Mouse (Mus musculus) embryonic facial prominence, embryonic 12.5 days (tissue): ENCODE results near the gene Wnt5b. TPM values are rescaled to one million over a fixed set of nuclear protein-coding genes. Genes with fewer than 3 reads are reported as not detected.
A peak's percentile ranks its signal among the peaks of the same experiment; 100 is the strongest.

Source experiments
- ATAC-seq: fragments of 200-750 bp; cut with Nextera tagmentation; 2 replicates; pipeline ENCODE4 v1.8.0; 2017; ENCODE audit not compliant: insufficient number of reproducible peaks, insufficient read depth, low FRiP score, low TSS enrichment
- H3K27ac ChIP-seq: fragments of 300-500 bp; sonication (generic); 2 replicates; pipeline ENCODE4 v1.5.1; 2016; ENCODE audit warnings: mild to moderate bottlenecking
- H3K27me3 ChIP-seq: fragments of 300-500 bp; sonication (generic); 2 replicates; pipeline ENCODE4 v1.6.1; 2016; ENCODE audit warnings: mild to moderate bottlenecking, moderate library complexity
- H3K36me3 ChIP-seq: fragments of 300-500 bp; sonication (generic); 2 replicates; pipeline ENCODE4 v1.6.1; 2016; ENCODE audit warnings: mild to moderate bottlenecking
- H3K4me1 ChIP-seq: fragments of 300-500 bp; sonication (generic); 2 replicates; pipeline ENCODE4 v1.6.1; 2016
- H3K4me2 ChIP-seq: fragments of 300-500 bp; sonication (generic); replicated peaks from 2 replicates; pipeline ENCODE4 v1.6.1; 2016; ENCODE audit warnings: mild to moderate bottlenecking, moderate library complexity
- H3K4me3 ChIP-seq: fragments of 300-500 bp; sonication (generic); 2 replicates; pipeline ENCODE4 v1.5.1; 2016; ENCODE audit warnings: mild to moderate bottlenecking
- H3K9ac ChIP-seq: fragments of 300-500 bp; sonication (generic); 2 replicates; pipeline ENCODE4 v1.6.1; 2016; ENCODE audit warnings: mild to moderate bottlenecking, moderate library complexity
- H3K9me3 ChIP-seq: fragments of 300-500 bp; sonication (generic); 2 replicates; pipeline ENCODE4 v1.6.1; 2016; ENCODE audit warnings: mild to moderate bottlenecking, moderate library complexity
- WGBS: fragments of 180-500 bp; shearing (Covaris S2); methylation state at CpG from one replicate; pipeline ENCODE4 v1.1.7; 2016; 5-methylcytosine and 5-hydroxymethylcytosine counted together
- polyA plus RNA-seq: library from polyadenylated mRNA; unstranded; fragments of >200 nt; fragmentation: Nextera tagmentation; extraction: Ambion mirVana; gene quantifications from 2 replicates; pipeline ENCODE4 v1.2.1, GENCODE M21; 2016

The Wnt5b gene
- polyA plus RNA-seq, 1 experiment from 2014 or later: 20.0 TPM

DNA sequence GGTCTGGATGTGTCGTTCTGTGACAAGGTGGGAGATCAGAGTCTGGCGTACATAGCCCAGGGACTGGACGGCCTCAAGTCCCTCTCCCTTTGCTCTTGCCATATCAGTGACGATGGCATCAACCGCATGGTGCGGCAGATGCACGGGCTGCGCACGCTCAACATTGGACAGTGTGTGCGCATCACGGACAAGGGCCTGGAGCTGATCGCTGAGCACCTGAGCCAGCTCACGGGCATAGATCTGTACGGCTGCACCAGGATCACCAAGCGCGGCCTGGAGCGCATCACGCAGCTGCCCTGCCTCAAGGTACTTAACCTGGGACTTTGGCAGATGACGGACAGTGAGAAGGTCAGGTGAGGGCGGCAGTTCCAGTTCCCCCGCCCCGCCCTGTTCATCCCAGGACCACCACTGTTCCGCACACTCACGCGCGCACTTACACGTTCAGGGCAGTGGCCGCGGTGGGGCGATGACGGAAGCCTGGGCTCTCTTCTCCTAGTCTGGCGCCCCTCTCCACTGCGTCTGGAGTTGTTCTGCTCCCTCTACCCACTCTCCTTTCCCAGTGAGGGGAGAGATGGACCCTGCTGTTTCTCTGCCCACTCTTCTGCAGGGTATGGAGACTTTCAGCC is 63.3 kb downstream of the Wnt5b start:
- Histone ChIP-seq H3K27ac (peak overlapping the region; percentile 41; the same call in 1 of the 2 replicates), H3K4me1 (peaks cover 55% of the 10 kb centered on the region), H3K4me2 (peak overlapping the region; percentile 100), H3K36me3 (peaks cover 18% of the 10 kb centered on the region), H3K4me3 (peak overlapping the region; percentile 87), H3K9ac (peak overlapping the region; percentile 80), H3K27me3 (no peaks in the 10 kb centered on the region), H3K9me3 (no peaks in the 10 kb centered on the region)
- WGBS: under 1% methylated on average over 33 of the region's 33 CpGs
- no peak; the same call in 1 of the 2 replicates for ATAC-seq

DNA sequence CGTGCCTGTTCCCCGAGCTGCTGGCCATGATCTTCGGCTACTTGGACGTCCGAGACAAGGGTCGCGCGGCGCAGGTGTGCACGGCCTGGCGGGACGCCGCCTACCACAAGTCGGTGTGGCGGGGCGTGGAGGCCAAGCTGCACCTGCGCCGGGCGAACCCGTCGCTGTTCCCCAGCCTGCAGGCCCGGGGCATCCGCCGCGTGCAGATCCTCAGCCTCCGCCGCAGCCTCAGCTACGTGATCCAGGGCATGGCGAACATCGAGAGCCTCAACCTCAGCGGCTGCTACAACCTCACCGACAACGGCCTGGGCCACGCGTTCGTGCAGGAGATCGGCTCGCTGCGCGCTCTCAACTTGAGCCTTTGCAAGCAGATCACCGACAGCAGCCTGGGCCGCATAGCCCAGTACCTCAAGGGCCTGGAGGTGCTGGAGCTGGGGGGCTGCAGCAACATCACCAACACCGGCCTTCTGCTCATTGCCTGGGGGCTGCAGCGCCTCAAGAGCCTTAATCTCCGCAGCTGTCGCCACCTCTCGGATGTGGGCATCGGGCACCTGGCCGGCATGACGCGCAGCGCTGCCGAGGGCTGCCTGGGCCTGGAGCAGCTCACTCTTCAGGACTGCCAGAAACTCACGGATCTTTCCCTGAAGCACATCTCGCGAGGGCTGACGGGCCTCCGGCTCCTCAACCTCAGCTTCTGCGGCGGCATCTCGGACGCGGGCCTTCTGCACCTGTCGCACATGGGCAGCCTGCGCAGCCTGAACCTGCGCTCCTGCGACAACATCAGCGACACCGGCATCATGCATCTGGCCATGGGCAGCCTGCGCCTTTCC is 64.1 kb downstream of the Wnt5b start:
- Histone ChIP-seq H3K4me2 (peak overlapping the region; percentile 100), H3K27me3 (no peaks in the 10 kb centered on the region), H3K36me3 (peaks cover 18% of the 10 kb centered on the region), H3K27ac (peak overlapping the region; percentile 97), H3K9ac (peak overlapping the region; percentile 80), H3K9me3 (no peaks in the 10 kb centered on the region), H3K4me1 (peaks cover 51% of the 10 kb centered on the region), H3K4me3 (peak overlapping the region; percentile 87)
- under 1% methylated on average over 70 of the region's 70 CpGs for WGBS
- ATAC-seq: no peak; the same call in 1 of the 2 replicates

DNA sequence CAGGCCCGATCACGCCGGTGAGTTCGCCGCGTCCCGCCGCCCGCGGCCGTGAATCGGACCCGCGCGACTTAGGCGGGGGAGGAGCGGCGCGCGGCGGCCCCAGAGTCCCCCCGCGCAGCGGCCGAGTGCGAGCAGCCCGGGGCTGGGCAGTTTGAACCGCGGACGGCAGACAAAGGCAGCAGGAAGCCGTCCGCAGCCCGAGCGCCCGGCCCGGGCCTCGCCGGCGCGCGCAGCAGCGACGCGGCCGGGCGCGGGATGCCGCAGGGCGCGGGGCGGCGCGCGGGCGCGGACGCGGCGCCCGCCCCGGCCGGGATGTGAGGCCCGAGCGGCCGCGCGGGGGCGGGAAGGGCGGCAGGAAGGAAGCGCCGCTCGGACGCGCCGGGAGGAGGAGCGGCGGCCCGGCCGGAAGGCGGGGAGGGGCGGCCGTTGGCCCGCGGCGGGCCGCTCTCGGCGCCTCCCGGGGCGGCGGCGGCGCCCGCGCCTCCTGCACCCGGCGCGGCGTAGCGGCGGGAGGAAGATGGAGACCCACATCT is 64.7 kb downstream of the Wnt5b start, which contains the start of gene Fbxl14:
Fbxl14 (plus strand) TSS at position 326 of the 533 bp plus-strand sequence.
- peak within 1 kb of the TSS; percentile 80 for H3K9ac ChIP-seq
- peak within 1 kb of the TSS; percentile 97 for H3K27ac ChIP-seq
- peak within 1 kb of the TSS; percentile 100 for H3K4me2 ChIP-seq
- H3K4me3 ChIP-seq: peak within 1 kb of the TSS; percentile 87
- peak; percentile 75 for ATAC-seq
- no peaks in the 10 kb centered on the region for H3K27me3 ChIP-seq
- no peaks in the 10 kb centered on the region for H3K9me3 ChIP-seq
- H3K4me1 ChIP-seq: peaks cover 47% of the 10 kb centered on the region
- H3K36me3 ChIP-seq: peaks cover 14% of the 10 kb centered on the region
- whole genome bisulfite sequencing: under 1% methylated on average over 60 of the region's 101 CpGs

DNA sequence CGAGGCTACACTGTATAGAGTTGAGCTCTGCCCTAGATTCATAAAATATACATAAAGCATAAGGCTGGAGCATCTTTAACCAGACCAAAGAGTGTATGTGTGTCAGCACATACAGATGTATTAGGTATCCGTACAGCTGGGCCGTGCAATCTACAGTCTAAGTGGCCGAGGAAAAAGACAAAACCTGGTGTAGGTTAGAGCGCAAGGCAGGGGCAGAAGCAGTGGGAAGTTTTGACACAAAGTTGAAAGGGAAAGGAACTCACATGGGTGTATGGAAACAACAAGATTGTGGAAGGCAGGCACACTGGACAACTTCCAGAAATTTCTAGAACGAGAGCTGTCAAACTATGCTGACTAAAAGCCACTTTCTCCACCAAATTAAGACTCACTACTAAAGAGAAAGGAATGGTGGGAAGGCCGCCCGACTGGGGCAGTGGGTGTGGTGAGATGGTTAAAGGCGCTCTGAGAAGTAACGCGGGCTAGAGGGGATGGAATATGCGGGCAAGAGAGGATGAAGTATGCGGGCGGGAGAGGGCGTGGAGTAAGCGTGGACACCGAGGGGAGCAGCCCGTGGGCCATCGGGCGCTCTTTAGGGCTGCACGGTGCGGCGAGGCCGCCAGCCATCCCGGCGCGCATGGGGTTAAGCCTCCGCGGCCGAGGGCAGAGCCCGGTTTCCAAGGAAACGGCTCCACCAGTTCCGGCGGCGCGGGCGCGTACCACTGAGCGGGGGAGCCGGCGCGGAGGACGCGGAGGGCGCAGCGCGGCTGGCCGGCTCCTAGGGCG is 65.4 kb downstream of the Wnt5b start:
- no peaks in the 10 kb centered on the region for H3K9me3 ChIP-seq
- peak overlapping the region; percentile 97 for H3K27ac ChIP-seq
- peaks cover 42% of the 10 kb centered on the region for H3K4me1 ChIP-seq
- H3K4me3 ChIP-seq: peak overlapping the region; percentile 87
- ATAC-seq: peak; percentile 89
- H3K9ac ChIP-seq: peak overlapping the region; percentile 80
- H3K36me3 ChIP-seq: peaks cover 10% of the 10 kb centered on the region; the same call in 1 of the 2 replicates
- WGBS: 1% methylated on average over 49 of the region's 49 CpGs
- no peaks in the 10 kb centered on the region for H3K27me3 ChIP-seq
- H3K4me2 ChIP-seq: peak overlapping the region; percentile 54

DNA sequence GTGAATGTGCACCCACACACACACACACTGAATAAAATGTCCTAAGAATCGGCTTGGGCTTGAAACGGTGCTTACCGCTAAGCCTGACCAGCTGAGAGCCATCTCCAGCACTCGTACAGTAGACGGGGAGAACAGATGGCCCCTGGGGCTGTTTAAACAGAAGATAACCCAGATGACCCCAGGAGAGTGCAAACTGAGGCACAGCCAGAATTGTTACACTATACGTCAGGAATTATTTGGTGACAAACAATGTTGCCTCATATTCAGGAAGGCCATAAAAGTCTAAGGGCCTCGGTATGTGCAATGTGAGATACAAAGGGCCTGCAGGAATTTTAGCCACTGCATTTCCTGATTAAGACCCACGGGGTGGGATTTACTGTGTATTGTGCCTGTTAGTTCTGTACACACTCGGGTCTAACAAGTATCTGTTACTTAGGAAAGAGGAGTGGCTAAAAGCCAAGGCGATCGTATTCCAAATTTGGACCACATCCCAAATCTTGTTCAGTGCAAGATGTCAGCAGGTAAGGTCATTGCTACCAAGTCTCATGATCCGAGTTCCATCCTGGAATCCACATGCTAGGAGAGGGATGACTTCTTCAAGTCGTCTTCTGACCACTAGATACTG is 66.3 kb downstream of the Wnt5b start:
- H3K4me1 ChIP-seq: peaks cover 34% of the 10 kb centered on the region
- H3K9me3 ChIP-seq: no peaks in the 10 kb centered on the region
- no peak overlapping the region for H3K4me3 ChIP-seq
- H3K36me3 ChIP-seq: 0 out of 2 replicates have a peak, but pooled peaks cover 6% of the 10 kb centered on the region
- H3K27ac ChIP-seq: peak overlapping the region; percentile 97
- H3K9ac ChIP-seq: 0 out of 2 replicates have a peak overlapping the region, but pooled peaks have one; percentile 12
- WGBS: 34% methylated on average over 13 of the region's 13 CpGs
- ATAC-seq: no peak
- H3K4me2 ChIP-seq: peak overlapping the region; percentile 54; the same call in 1 of the 2 replicates
- H3K27me3 ChIP-seq: no peaks in the 10 kb centered on the region

DNA sequence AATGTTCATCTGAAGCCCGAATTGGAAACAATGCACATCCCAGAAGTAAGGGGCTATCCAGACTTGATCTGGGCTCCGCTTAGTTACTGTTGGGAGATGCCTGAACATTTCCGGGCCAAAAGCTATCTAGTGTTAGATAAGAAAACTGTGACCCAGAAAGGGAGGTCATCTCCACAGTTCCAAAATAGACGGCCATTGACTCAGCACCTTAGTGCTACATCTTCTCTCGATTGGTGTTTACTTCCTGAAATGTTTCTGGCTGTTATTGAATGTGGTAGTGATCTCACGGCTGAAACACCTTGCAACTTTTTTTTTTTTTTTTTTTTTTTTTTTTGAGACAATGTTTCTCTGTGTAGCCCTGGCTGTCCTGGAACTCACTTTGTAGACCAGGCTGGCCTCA is 68.2 kb downstream of the Wnt5b start:
- Histone ChIP-seq H3K4me2 (no peak overlapping the region), H3K9ac (no peak overlapping the region), H3K4me1 (peaks cover 22% of the 10 kb centered on the region), H3K4me3 (no peak overlapping the region), H3K36me3 (0 out of 2 replicates have a peak, but pooled peaks cover 4% of the 10 kb centered on the region), H3K27me3 (no peaks in the 10 kb centered on the region), H3K9me3 (no peaks in the 10 kb centered on the region), H3K27ac (no peak overlapping the region)
- ATAC-seq: no peak
- 88% methylated on average over 6 of the region's 6 CpGs for WGBS

DNA sequence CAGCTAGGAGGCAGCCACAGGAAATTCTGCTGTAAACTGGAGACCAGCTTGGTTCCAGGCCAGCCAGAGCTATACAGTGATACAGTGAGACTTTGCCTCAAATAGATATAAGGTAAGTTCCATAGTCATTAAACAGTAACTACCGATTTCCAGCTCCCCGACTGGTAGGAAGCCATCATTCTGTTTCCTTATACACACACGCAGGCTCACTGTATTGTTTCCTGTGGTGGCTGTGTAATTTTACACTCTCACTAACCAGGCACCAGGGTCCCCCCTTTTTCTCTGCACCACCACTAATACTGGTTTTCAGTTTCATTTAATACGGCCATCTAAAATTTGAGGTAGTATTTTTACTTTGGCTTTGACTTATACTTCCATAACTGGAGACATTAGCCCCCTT is 70.2 kb downstream of the Wnt5b start:
- Histone ChIP-seq H3K4me2 (no peak overlapping the region), H3K36me3 (no peaks in the 10 kb centered on the region), H3K27me3 (no peaks in the 10 kb centered on the region), H3K9ac (no peak overlapping the region), H3K4me1 (peaks cover 16% of the 10 kb centered on the region), H3K27ac (no peak overlapping the region), H3K4me3 (no peak overlapping the region), H3K9me3 (no peaks in the 10 kb centered on the region)
- WGBS: 65% methylated on average over 4 of the region's 4 CpGs
- ATAC-seq: no peak

DNA sequence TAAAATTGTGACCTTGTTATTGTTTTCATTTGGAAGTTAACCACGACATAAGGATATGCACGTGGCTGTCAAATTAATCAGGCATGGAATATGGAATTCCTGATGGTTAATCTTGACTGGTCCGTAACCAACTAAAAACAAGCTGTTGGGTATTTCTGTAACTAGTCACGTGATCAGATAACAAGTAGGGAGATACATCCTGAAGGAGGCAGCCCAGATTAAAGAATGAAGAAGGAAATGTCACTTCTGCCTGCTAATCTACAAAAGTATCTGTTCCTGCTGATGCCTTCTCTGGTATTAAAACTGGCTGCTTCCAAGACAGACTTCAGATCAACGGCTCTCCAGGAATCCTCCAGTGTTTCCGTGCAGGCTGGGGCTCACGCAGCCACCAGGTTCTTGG is 70.7 kb downstream of the Wnt5b start:
- H3K9ac ChIP-seq: no peak overlapping the region
- no peak for ATAC-seq
- no peaks in the 10 kb centered on the region for H3K36me3 ChIP-seq
- no peak overlapping the region for H3K4me3 ChIP-seq
- WGBS: 76% methylated on average over 7 of the region's 7 CpGs
- no peak overlapping the region for H3K27ac ChIP-seq
- peaks cover 14% of the 10 kb centered on the region for H3K4me1 ChIP-seq
- no peak overlapping the region for H3K4me2 ChIP-seq
- no peaks in the 10 kb centered on the region for H3K9me3 ChIP-seq
- no peaks in the 10 kb centered on the region for H3K27me3 ChIP-seq

DNA sequence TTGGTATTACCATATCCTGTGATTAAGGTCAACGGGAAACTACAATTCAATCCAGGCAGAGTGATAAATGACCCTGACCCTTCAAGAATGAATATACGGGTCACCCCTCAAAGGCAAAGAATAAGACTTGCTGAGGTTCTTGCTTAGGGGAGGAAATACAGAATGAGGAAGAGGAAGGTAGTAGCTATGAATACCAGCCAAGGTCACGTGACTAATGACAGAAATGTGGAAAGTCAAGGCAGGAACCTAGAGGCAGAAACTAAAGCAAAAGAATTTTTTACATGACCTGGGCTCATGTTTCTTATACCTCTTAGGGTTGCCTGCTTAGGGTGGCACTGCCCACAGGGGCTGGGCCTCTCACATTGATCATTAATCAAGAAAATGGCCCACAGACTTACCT is 71.4 kb downstream of the Wnt5b start:
- no peak overlapping the region for H3K4me3 ChIP-seq
- no peak overlapping the region for H3K4me2 ChIP-seq
- no peak for ATAC-seq
- H3K27me3 ChIP-seq: no peaks in the 10 kb centered on the region
- WGBS: 76% methylated on average over 3 of the region's 3 CpGs
- no peaks in the 10 kb centered on the region for H3K36me3 ChIP-seq
- H3K27ac ChIP-seq: no peak overlapping the region
- no peak overlapping the region for H3K9ac ChIP-seq
- H3K4me1 ChIP-seq: peaks cover 7% of the 10 kb centered on the region
- no peaks in the 10 kb centered on the region for H3K9me3 ChIP-seq

DNA sequence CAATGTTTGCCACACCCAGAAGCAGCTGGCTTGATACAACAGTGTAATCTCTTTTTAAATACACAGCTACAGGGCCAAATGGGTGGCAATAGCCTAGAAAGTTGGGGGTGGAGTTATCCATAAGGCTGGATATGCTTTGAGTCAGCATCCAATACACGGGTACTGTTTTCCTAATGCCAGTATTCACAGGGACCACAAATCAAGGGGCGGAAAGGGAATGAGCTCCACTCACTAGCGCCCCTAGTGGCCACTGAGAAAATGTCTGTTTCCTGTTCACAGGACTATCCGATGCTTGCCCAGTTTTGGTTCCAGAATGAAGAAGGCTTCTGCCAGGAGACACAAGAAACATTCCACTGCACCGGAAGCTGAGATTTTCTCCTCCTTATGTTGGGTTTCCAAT is 72.0 kb downstream of the Wnt5b start:
- Histone ChIP-seq H3K4me1 (peaks cover 4% of the 10 kb centered on the region; the same call in 1 of the 2 replicates), H3K4me2 (no peak overlapping the region), H3K27me3 (no peaks in the 10 kb centered on the region), H3K36me3 (no peaks in the 10 kb centered on the region), H3K9me3 (no peaks in the 10 kb centered on the region), H3K9ac (no peak overlapping the region), H3K27ac (no peak overlapping the region), H3K4me3 (no peak overlapping the region)
- ATAC-seq: no peak
- WGBS: 36% methylated on average over 5 of the region's 5 CpGs

DNA sequence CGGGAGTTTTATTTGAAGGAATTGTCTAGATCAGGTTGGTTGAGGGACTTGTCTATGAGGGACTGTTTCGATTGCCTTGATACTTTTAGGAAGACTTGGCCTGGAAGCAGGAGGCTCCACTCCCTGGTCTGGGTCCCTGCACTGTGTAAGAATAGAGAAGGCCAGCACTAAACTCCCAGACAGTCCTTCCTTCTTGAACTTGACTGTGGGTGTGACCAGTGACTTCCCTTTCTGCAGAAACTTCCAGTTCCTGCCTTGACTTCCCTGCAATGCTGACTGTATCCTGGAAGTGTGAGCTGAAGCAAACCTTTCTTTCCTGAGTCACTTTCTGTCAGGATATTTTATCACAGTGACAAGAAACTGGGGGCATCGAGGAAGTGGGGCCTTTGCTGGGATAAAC is 73.4 kb downstream of the Wnt5b start:
- Histone ChIP-seq H3K4me2 (no peak overlapping the region), H3K4me3 (no peak overlapping the region), H3K27ac (no peak overlapping the region), H3K27me3 (no peaks in the 10 kb centered on the region), H3K9ac (no peak overlapping the region), H3K4me1 (peaks cover 3% of the 10 kb centered on the region; the same call in 1 of the 2 replicates), H3K36me3 (no peaks in the 10 kb centered on the region), H3K9me3 (no peaks in the 10 kb centered on the region)
- WGBS: 90% methylated on average over 3 of the region's 3 CpGs
- ATAC-seq: no peak
